8 mouse cellular contexts compared by ENCODE assay signal in the genomic region with DNA sequence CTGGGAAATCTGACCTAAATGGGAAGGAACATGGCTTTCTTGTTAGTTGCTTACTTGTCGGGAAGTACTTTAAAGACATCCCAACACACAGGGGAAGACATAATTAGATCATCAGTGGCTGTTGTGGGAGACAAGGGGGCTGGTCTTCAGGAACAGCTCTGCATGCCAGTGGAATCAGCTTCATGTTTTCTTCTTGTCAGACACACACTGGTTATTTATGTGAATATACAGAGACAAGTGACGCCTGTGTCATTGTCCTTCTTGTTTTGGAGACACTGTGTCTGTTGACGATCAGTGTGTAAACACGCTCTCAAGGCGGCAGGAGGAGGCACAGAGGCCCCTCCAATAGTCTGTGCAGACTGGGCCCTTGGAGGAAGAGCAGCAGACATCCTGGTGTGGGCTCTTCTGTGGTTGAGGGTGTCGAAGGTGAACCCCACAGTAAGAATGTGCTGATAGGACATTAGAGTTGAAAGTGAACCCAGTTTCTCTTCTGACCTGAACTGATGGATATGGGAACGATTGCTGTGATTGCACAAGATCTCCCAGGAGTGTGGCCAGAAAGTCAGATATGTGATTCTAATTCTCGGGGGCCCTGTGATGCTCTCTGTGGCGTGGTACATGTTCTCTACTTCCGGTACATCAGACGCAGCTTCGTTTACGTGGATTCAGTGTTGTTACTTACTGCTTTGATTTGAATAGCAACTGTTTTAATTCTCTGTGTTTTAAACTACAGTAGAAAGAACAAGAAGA.
DNase-seq lines count a peak whose midpoint lies in the region; ATAC-seq lines count a peak whose summit lies in the region.

No protein-coding gene starts in this region.

- H3K9me3 ChIP-seq in forebrain, embryonic 15.5 days = no peaks in the 10 kb centered on the region
- no peaks in the 10 kb centered on the region for H3K9me3 ChIP-seq in forebrain, embryonic 16.5 days (ENCODE audit: control insufficient read depth, low read length)
- no peaks in the 10 kb centered on the region for H3K9me3 ChIP-seq in embryonic facial prominence, embryonic 10.5 days
- no peaks in the 10 kb centered on the region for H3K9me3 ChIP-seq in intestine, embryonic 14.5 days (ENCODE audit: control insufficient read depth, low read length)
- H3K9me3 ChIP-seq in lung, embryonic 15.5 days = no peaks in the 10 kb centered on the region

- peaks cover 8% of the 10 kb centered on the region for H3K4me1 ChIP-seq in forebrain, embryonic 15.5 days
- peaks cover 6% of the 10 kb centered on the region for H3K4me1 ChIP-seq in forebrain, embryonic 16.5 days (replicated peaks; ENCODE audit: control insufficient read depth, insufficient read depth, low read length)
- peaks cover 46% of the 10 kb centered on the region for H3K4me1 ChIP-seq in embryonic facial prominence, embryonic 10.5 days
- H3K4me1 ChIP-seq in intestine, embryonic 14.5 days (replicated peaks; ENCODE audit: control insufficient read depth, insufficient read depth, low read length) = peaks cover 18% of the 10 kb centered on the region
- peaks cover 23% of the 10 kb centered on the region for H3K4me1 ChIP-seq in lung, embryonic 15.5 days

- no peaks in the 10 kb centered on the region for H3K27me3 ChIP-seq in forebrain, embryonic 15.5 days
- H3K27me3 ChIP-seq in forebrain, embryonic 16.5 days (replicated peaks; ENCODE audit: control insufficient read depth, insufficient read depth, low read length) = no peaks in the 10 kb centered on the region
- no peaks in the 10 kb centered on the region for H3K27me3 ChIP-seq in embryonic facial prominence, embryonic 10.5 days (replicated peaks; ENCODE audit: low read depth, poor library complexity, severe bottlenecking)
- no peaks in the 10 kb centered on the region for H3K27me3 ChIP-seq in intestine, embryonic 14.5 days (replicated peaks; ENCODE audit: control insufficient read depth, insufficient read depth, low read length)
- H3K27me3 ChIP-seq in lung, embryonic 15.5 days = no peaks in the 10 kb centered on the region

- peak overlapping the region; percentile 11; the same call in 1 of the 2 replicates for H3K27ac ChIP-seq in forebrain, embryonic 15.5 days (replicated peaks)
- no peak overlapping the region for H3K27ac ChIP-seq in forebrain, embryonic 16.5 days (ENCODE audit: low read length)
- peak overlapping the region; percentile 52; the same call in 1 of the 2 replicates for H3K27ac ChIP-seq in embryonic facial prominence, embryonic 10.5 days (replicated peaks)
- peak overlapping the region; percentile 92 for H3K27ac ChIP-seq in intestine, embryonic 14.5 days (ENCODE audit: low read depth)
- H3K27ac ChIP-seq in lung, embryonic 15.5 days = peak overlapping the region; percentile 95

- no peak overlapping the region for H3K4me2 ChIP-seq in forebrain, embryonic 15.5 days (replicated peaks)
- no peak overlapping the region for H3K4me2 ChIP-seq in forebrain, embryonic 16.5 days (ENCODE audit: low read length)
- H3K4me2 ChIP-seq in intestine, embryonic 14.5 days (ENCODE audit: low read length) = no peak overlapping the region
- H3K4me2 ChIP-seq in lung, embryonic 15.5 days = 0 out of 2 replicates have a peak overlapping the region, but pooled peaks have one; percentile 6

- no peak for ATAC-seq in forebrain, embryonic 15.5 days (replicated peaks)
- no peak; the same call in 1 of the 2 replicates for ATAC-seq in forebrain, embryonic 16.5 days
- ATAC-seq in intestine, embryonic 14.5 days (replicated peaks; ENCODE audit: low FRiP score, low TSS enrichment, low read depth) = no peak
- peak; percentile 63 for ATAC-seq in lung, embryonic 15.5 days (ENCODE audit: borderline replicate concordance, extremely low read depth, low FRiP score, low TSS enrichment)

- DNase-seq in embryonic facial prominence, embryonic 10.5 days (ENCODE audit: low spot score) = no peak
- DNase-seq in intestine, embryonic 14.5 days (ENCODE audit: low spot score) = no peak
- no peak for DNase-seq in frontal cortex, adult 2 months (ENCODE audit: extremely low spot score in 1 of 2, low spot score in 1 of 2)
- no peak for DNase-seq in cerebellum, adult 11 months
- DNase-seq in adrenal gland, adult 8-10 months = no peak

- H3K4me3 ChIP-seq in forebrain, embryonic 15.5 days = no peak overlapping the region
- no peak overlapping the region for H3K4me3 ChIP-seq in forebrain, embryonic 16.5 days (replicated peaks; ENCODE audit: low read length)
- no peak overlapping the region for H3K4me3 ChIP-seq in embryonic facial prominence, embryonic 10.5 days
- H3K4me3 ChIP-seq in intestine, embryonic 14.5 days (ENCODE audit: low read depth, low read length) = no peak overlapping the region
- no peak overlapping the region for H3K4me3 ChIP-seq in lung, embryonic 15.5 days

- H3K36me3 ChIP-seq in forebrain, embryonic 15.5 days = no peaks in the 10 kb centered on the region
- no peaks in the 10 kb centered on the region for H3K36me3 ChIP-seq in forebrain, embryonic 16.5 days (ENCODE audit: control insufficient read depth, insufficient read depth)
- no peaks in the 10 kb centered on the region for H3K36me3 ChIP-seq in embryonic facial prominence, embryonic 10.5 days (replicated peaks)
- H3K36me3 ChIP-seq in intestine, embryonic 14.5 days (ENCODE audit: control insufficient read depth, insufficient read depth, low read length) = no peaks in the 10 kb centered on the region
- no peaks in the 10 kb centered on the region for H3K36me3 ChIP-seq in lung, embryonic 15.5 days

- WGBS in forebrain, embryonic 15.5 days = 74% methylated on average over 13 of the region's 13 CpGs
- 77% methylated on average over 13 of the region's 13 CpGs for WGBS in forebrain, embryonic 16.5 days
- WGBS in embryonic facial prominence, embryonic 10.5 days = 85% methylated on average over 13 of the region's 13 CpGs
- WGBS in intestine, embryonic 14.5 days = 69% methylated on average over 13 of the region's 13 CpGs
- 46% methylated on average over 13 of the region's 13 CpGs for whole genome bisulfite sequencing in lung, embryonic 15.5 days

- H3K9ac ChIP-seq in forebrain, embryonic 15.5 days (replicated peaks) = no peak overlapping the region
- no peak overlapping the region for H3K9ac ChIP-seq in forebrain, embryonic 16.5 days (replicated peaks; ENCODE audit: low read depth, low read length)
- H3K9ac ChIP-seq in intestine, embryonic 14.5 days (ENCODE audit: low read length) = no peak overlapping the region
- H3K9ac ChIP-seq in lung, embryonic 15.5 days = no peak overlapping the region
